Mouse (Mus musculus): ENCODE data around the gene Hoxc8.

The Hoxc8 gene

DNA sequence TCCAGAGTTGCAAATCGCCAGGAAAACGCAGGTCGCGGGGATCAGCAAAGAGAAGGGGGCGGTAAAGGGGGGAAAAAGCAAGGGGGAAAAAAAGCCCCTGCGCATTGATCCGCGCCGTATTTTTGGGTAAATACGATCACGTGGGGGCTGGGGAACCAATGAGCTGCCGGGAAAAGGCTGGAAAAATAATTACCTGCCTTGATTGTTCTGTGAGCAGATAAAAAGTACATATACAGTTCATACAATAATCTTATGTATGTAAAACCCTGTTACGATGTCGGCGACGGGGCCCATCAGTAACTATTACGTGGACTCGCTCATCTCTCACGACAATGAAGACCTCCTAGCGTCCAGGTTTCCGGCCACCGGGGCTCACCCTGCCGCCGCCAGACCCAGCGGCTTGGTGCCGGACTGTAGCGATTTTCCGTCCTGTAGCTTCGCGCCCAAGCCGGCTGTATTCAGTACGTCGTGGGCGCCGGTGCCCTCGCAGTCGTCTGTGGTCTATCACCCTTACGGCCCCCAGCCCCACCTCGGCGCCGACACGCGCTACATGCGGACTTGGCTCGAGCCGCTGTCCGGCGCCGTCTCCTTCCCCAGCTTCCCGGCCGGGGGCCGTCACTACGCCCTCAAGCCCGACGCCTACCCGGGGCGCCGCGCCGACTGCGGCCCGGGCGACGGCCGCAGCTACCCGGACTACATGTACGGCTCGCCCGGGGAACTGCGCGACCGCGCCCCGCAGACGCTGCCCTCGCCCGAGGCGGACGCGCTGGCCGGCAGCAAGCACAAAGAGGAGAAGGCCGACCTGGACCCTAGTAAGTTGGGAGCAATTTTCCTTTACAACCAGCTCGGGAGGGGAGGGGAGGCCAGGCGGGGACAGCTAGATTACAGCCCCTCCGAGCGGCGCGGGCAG lies 8.8 kb upstream of the Hoxc8 start:
- peak; percentile 87 for DNase-seq (ENCODE audit: extremely low read depth, insufficient read length, low spot score)

DNA sequence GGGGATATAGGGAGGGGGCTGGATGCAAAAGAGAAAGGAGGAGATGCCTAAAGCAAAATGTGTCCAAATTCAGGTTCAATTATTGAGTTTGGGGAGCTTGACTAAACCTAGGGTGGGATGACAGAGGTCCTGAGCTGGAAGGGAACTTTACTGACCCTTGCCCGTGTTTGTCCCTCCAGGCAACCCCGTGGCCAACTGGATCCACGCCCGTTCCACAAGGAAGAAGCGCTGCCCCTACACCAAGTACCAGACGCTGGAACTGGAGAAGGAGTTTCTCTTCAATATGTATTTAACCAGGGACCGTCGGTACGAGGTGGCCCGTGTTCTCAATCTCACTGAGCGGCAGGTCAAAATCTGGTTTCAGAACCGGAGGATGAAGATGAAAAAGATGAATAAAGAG lies 6.7 kb upstream of the Hoxc8 start:
- no peak for DNase-seq (ENCODE audit: extremely low read depth, insufficient read length, low spot score)

DNA sequence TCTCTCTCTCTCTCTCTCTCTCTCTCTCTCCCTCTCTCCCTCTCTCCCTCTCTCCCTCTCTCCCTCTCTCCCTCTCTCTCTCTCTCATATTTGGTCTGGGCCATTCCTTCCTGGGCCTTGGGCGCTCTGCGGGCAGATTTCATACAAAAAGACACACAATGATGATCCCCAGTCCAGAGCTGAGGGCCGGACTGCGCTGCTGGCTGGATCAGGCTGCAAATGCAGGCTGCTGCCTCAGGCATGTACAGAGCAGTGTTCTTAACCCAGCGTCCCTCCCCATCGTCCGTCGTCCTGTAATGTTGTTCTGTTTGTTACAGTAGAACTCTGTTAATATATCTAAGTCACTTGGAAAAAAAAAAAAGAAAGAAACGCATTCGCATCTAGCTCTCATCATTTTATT lies 5.9 kb upstream of the Hoxc8 start:
- DNase-seq (ENCODE audit: extremely low read depth, insufficient read length, low spot score): no peak

DNA sequence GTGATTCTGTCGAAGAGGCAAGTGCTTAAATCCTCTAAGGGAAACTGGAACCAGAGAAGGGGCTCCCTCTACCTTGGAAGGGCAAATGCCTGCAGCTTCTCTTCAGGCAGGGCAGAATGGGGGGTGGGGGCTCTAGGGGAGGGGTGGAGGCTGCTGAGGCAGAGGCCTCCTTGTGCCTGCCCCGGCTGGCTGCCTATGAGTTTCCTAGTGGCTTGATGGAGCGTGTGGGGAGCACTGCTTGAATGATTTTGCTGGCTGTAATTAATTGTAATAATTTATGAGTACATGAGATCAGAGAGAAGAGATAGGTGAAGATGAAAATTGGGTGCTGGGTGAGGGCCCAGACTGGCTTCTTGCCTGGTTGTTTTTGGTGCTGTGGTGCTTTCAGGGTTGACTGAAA lies 5.5 kb upstream of the Hoxc8 start:
- no peak for DNase-seq (ENCODE audit: extremely low read depth, insufficient read length, low spot score)

- DNase-seq (ENCODE audit: extremely low read depth, insufficient read length, low spot score): peak; percentile 69
These were observed 3.1 kb upstream of the Hoxc8 start for GRCm38 (mm10) chr15:102987124-102987833.

GRCm38 (mm10) chr15:102988078-102988477 lies 2.3 kb upstream of the Hoxc8 start:
- no peak for DNase-seq (ENCODE audit: extremely low read depth, insufficient read length, low spot score)

- no peak for DNase-seq (ENCODE audit: extremely low read depth, insufficient read length, low spot score)
These were observed 1.4 kb downstream of the Hoxc8 start for GRCm38 (mm10) chr15:102991782-102992181.

GRCm38 (mm10) chr15:102992206-102992605 lies 1.8 kb downstream of the Hoxc8 start:
- no peak for DNase-seq (ENCODE audit: extremely low read depth, insufficient read length, low spot score)

DNA sequence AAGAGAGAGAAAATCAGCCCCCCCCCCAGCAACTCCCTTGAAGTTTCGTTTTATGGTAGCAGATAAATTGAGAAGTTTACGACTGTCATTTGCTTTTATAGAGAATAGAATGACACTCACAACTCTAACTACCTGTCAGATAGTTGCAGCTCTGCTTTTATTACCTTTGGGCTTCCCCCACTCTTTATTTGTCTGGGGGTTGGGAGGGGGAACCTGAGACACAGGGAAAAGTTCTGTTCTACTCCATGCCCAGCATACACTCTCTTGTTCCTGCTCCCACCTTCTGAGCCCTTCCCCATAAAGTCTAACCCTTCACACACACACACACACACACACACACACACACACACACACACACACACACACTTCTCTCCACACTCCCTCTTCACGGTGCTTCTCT lies 2.5 kb downstream of the Hoxc8 start:
- DNase-seq (ENCODE audit: extremely low read depth, insufficient read length, low spot score): no peak

DNA sequence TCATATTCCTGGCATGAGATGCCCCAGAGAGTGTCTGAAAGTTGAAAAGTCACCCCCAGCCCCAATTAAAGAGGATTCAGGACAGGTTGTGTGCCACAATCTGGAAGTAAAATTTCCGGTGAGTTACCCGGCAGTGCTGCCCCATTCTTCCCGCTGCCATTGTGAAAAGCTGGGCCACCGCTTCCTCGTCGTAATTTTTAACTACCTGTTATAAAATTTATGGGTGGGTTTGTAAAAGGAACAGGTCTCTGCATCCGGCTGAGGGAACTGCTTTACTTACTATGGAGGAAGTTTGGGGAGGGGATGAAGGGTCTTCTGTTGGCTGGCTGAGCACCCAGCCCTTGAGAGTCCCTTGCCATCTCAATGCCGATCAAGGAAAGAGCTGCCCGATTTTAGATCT lies 6.1 kb downstream of the Hoxc8 start:
- no peak for DNase-seq (ENCODE audit: extremely low read depth, insufficient read length, low spot score)

DNA sequence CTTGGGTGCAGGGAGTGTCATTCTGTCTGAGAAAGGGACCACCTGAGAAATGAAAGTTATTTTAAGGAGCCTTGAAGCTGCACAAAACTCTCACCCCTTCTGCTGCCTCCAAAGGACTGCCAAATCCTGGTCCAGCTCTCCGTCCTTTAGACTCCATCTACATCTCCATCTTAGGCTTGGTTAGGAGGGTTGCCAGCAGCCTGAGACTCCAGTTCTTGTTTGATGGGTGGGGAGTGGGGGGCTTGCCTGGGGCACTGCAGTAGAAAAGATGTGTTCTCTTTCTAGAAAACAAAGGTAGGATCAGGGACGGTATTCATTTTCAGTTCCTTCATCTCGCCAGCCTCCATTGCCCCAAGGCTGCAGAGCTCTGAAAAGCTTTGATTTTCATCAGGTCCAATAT lies 7.0 kb downstream of the Hoxc8 start:
- no peak for DNase-seq (ENCODE audit: extremely low read depth, insufficient read length, low spot score)

GRCm38 (mm10) chr15:102997939-102998355 lies 7.5 kb downstream of the Hoxc8 start, which contains the start of gene Hoxc6:
Gene Hoxc6, plus strand, starts transcription at chr15:102998257.
- DNase-seq (ENCODE audit: extremely low read depth, insufficient read length, low spot score): peak; percentile 67

DNA sequence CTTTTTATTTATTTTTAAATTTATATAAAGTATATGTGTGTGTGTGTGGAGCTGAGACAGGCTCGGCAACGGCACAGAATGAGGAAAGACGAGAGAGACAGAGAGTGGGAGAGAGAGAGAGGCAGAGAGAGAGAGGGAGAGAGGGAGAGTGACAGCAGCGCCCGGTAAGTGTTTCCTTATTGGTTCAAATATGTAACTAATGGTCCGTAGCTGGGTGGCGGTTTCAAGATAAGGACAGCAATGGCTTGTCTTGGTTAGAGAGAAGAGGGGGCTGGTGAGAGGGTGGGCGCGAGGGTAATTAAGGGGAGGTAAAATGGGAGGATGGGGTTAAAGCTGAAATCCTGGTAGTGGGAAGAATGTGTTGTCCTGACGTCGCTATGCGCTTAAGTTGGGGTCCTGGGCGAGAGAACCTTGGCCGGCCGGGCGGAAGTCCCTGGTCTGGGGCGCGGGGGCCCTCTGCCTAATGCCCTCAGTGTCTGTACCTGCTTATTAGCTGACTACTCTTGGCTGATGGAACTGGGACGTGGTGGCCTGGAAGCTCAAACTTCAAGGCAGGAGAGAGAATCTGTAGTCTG lies 8.3 kb downstream of the Hoxc8 start:
- DNase-seq (ENCODE audit: extremely low read depth, insufficient read length, low spot score): no peak

GRCm38 (mm10) chr15:102999183-102999831 lies 8.9 kb downstream of the Hoxc8 start:
- DNase-seq (ENCODE audit: extremely low read depth, insufficient read length, low spot score): peak; percentile 92

GRCm38 (mm10) chr15:102999955-103000354 lies 9.5 kb downstream of the Hoxc8 start:
- no peak for DNase-seq (ENCODE audit: extremely low read depth, insufficient read length, low spot score)

GRCm38 (mm10) chr15:103000501-103000901 lies 10.1 kb downstream of the Hoxc8 start:
- DNase-seq (ENCODE audit: extremely low read depth, insufficient read length, low spot score): no peak

DNA sequence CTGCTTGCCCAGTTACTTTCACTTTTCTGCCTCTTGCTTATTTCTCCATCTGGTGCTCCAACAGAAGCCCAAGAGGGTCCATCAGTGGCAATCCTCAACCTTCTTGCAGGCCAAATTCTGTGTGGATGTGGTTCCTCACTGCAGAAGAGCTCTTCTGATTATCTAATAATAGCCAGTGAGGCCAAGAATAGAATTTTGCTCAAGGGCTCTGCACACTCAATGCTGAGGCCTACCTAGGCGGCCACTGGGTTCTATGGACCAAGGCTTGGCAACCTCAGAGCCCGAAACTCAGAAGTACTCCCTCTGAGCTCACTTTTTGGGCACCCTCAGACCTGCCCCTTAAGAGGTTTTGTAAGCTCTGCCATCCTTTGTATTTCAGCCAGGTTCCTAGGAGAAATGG lies 11.0 kb downstream of the Hoxc8 start:
- no peak for DNase-seq (ENCODE audit: extremely low read depth, insufficient read length, low spot score)

GRCm38 (mm10) chr15:103002156-103002555 lies 11.7 kb downstream of the Hoxc8 start:
- DNase-seq (ENCODE audit: extremely low read depth, insufficient read length, low spot score): peak; percentile 67

- peak; percentile 62 for DNase-seq (ENCODE audit: extremely low read depth, insufficient read length, low spot score)
These were observed 12.5 kb downstream of the Hoxc8 start for GRCm38 (mm10) chr15:103002821-103003448.

DNA sequence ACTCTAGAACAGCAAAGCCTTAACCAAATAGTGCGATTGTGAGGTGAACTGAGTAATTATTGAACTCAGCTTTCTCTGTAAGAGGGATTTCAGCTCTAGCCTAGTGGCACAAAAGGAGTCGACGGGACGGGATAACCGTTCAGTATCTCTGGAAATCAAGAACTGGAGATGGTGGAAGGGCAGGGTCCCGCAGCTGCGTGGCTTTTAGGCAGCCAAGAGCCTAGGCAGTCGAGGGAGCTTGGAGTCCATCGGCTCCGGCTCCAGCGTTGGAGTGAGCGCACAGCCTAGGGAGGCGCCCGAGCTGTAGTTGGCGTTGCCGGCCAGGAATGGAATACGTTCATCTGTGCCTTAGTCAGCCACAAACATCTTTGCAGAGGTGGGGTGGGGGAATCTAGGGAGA lies 14.9 kb downstream of the Hoxc8 start:
- peak; percentile 61 for DNase-seq (ENCODE audit: extremely low read depth, insufficient read length, low spot score)

GRCm38 (mm10) chr15:103005797-103006196 lies 15.4 kb downstream of the Hoxc8 start:
- no peak for DNase-seq (ENCODE audit: extremely low read depth, insufficient read length, low spot score)

Measured in 3134 (cell line).